Mouse (Mus musculus): ENCODE measurements around the gene Smurf2. TPM values are rescaled to one million over a fixed set of nuclear protein-coding genes. Genes with fewer than 3 reads are reported as not detected.
A peak's percentile ranks its signal among the peaks of the same experiment; 100 is the strongest.

Smurf2 gene
- 10 to 100 TPM; 25.3 to 32.9 (median 28.0) TPM for total RNA-seq (2022)

DNA sequence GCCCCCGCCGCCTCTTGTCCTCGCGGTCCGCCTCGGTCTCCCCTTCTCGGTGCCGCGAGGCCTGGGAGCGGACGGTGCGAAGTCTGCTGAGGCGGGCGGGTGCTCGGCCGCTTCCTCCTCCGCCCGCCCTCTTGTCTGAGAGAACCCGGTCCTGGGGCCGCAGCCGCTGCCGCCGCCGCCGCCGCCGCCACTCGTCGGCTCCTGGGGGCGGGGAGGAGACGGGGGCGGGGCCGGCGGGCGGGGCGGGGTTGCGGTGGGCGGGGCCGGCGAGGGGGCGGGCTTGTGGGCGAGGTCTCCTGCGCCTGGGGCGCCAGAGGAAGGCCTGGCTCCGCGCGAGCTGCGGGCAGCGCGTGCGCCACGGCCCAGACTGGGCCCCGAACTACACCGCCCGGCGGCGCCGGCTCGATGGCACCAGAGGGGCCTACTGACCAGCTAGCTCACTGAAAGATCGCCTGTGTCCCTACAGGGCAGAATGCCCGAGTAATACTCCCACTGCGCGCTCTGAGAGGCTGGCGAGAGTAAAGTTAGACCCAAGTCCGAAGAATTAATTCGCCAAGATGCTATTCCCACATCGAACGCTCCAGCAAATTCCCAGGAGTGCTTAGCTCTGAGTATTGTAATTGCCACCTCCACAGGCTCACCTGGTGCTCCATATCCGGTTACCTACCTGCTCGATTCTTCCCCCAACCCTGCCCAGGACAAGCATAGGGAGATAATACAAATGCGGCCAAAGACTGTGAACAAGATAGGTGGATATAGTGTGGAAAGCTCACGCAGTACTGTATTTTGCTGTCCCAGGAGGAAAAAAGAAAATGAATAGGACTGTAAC, at the start of gene Smurf2:
Gene Smurf2, minus strand, starts transcription at position 165 of the 829 bp plus-strand sequence.
- DNase-seq (ENCODE audit: low spot score in 2 of 2) = peak; percentile 61 to 78

DNA sequence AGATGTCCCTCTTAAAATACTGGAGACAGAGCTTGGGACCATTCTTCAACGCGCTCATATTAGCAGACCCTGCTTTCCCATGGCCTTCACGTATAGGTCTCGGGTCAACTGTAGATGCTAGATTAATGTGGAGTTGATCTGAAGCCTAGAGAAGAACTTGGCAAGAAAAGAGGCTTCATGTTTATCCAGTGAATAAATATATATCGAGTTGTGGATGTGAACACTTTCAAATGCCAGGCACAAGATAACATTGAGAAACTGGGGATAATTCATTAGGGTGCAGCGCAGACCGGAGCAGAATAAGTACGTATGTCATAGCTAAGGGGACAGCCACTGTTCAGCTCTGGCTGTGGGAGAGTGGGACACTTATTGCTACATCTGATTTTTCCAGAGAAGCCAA, 49.3 kb upstream of the Smurf2 start:
- DNase-seq (ENCODE audit: low spot score in 2 of 2) = no peak

- peak; percentile 16 to 50 for DNase-seq (ENCODE audit: low spot score in 2 of 2)
Observed at GRCm38 (mm10) chr11:106967630-106968029, 47.1 kb upstream of the Smurf2 start.

- no peak for DNase-seq (ENCODE audit: low spot score in 2 of 2)
Observed at GRCm38 (mm10) chr11:106965881-106966280, 45.4 kb upstream of the Smurf2 start.

DNA sequence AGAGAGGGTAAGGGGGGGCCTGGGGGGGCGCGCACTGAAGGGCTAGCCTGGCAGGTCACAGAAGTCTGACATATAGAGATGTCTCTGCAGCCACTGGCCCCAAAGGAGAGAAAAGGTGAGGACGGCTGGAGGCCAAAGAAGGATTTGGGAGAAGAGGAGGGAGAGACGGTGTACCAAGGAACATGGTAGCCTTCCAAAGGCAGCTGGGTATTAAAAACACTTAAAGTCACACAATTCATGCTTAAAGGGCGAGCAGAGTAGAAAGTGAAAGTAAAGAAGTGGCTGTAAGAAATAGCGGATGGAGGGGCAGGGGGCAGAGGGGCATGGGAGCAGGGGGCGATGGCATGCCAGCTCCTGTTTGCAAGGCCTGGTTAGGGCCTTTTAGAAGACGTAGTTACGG, 41.8 kb upstream of the Smurf2 start:
- DNase-seq (ENCODE audit: low spot score in 2 of 2) = no peak

DNA sequence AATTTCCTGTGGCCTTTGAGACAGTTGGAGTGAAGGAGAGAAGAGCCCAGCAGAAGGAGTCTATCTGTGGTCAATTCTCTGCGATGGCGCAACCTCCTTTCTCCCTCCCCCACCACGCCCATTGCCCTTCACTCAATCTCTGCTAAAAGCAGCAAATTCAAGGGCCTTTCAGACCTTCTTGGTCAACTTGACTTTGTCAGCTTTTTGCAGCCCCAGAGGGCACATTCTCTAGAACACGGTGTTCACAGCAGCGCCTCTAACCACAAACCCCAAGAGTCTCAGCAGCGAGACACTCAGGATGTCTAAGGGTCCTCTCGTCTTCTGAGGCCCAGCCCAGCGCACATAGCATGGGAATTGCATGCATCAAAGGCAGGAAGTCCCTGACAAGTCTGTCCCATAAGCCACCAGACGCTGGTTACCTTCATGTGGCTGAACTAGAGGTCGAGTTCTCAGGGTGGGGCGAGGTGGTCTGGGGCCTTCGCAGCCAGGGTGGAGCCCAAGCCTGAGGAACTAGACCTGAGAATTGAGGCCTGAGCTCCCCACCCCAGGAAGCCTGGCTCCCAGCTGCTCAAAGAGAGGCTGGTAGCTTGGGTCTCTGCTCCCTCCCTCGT, 41.1 kb upstream of the Smurf2 start:
- DNase-seq (ENCODE audit: low spot score in 2 of 2) = no peak

DNA sequence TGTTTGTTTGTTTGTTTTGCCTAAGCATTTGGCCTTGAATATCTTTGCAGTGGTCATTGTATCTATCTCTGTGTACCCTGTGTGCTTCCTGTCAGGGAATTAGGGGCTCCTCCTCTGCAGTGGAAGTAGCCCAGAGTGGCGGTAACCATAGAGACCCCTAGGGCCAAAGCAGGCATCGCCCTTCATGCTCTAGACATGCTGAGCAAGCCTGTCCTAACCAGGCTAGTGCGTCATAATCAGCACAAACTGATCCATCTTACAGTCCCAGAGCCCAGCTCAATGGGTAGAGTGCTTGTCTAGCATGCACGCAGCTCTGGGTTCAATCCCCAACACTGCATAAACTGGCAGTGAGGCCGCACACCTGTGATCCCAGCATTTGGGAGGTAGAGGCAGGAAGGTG, 38.6 kb upstream of the Smurf2 start:
- no peak for DNase-seq (ENCODE audit: low spot score in 2 of 2)

- DNase-seq (ENCODE audit: low spot score in 2 of 2) = no peak
Observed at GRCm38 (mm10) chr11:106958407-106959071, 38.0 kb upstream of the Smurf2 start.

- DNase-seq (ENCODE audit: low spot score in 2 of 2) = peak; percentile 39 to 66
Observed at GRCm38 (mm10) chr11:106957271-106957980, 36.9 kb upstream of the Smurf2 start.

DNA sequence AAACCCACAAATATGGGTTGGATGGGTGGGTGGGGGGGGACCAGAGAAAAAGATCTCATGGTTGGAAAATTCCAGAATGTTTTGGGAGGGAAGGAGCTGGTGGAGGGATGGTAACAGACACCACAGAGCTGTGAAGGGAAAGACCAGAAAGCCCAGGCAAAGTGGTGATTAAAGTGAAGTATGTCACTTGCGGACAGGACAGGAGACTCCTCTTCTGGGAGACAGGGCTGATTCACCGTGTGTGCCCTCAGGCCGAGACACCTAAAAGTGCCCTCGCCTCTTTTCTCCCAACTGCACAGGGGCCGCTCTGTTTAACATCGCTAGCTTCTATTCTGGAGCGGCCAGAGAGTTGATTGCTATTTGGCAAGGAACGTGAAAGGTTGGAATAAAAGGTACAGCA, 34.1 kb upstream of the Smurf2 start:
- no peak for DNase-seq (ENCODE audit: low spot score in 2 of 2)

DNA sequence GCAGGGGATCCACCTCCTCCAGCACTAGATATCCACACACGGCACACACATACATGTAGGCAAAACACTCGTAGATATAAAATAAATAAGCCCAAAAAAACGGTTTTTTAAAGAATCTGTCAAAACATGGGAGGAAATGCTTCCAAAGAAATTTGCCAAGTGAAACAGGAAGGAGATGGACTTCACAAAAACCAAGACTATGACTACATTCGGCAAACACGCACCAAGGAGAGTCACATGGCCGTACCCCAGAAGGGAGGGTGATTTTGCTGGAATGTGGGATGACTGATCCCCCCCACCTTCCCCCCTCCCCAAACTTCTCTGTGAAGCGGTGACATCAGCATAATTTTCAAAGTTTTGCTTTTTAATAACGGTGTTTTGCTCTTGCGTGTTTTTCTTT, 33.6 kb upstream of the Smurf2 start:
- no peak for DNase-seq (ENCODE audit: low spot score in 2 of 2)

DNA sequence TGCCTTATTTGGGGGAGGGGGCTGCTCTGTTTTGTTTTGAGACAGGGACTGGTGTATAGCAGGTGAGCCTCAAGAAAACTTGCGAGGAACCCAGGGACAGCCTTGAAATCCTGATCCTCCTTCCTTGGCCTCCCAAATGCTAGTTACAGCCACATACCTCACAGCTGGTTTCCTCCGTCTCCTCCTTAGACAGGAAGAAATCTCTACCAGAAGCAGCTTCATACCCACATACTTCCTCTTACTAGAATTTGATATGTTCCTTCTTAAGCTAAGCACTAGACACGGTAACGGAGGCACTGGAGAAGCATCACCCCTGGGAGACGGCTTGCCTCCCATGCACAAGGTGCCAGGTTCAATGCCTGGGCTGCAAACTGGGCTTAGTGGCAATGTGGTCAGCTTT, 16.8 kb upstream of the Smurf2 start:
- no peak for DNase-seq (ENCODE audit: low spot score in 2 of 2)

- DNase-seq (ENCODE audit: low spot score in 2 of 2) = peak; percentile 31 to 52
Observed at GRCm38 (mm10) chr11:106930366-106930765, 9.9 kb upstream of the Smurf2 start.

GRCm38 (mm10) chr11:106928935-106929334, 8.4 kb upstream of the Smurf2 start:
- no peak for DNase-seq (ENCODE audit: low spot score in 2 of 2)

DNA sequence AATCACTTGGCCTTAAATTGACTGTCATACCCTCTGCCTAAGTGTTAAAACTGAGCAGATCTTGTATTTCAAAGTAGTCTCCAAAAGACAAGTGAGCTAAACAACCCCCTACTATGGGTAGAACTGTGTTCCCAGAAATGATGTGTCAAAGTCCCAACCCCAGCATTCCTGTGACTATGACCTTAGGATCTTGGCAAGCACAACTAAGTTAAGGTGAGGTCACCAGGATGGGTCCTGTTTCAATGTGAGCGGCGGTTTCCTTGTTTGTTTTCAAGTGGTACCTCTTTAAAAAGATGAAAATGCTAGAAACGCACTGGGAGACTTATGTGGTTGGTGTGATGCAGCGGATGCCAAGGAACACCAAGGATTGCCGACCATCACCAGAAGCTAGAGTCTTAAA, 7.4 kb upstream of the Smurf2 start:
- DNase-seq (ENCODE audit: low spot score in 2 of 2) = no peak

DNA sequence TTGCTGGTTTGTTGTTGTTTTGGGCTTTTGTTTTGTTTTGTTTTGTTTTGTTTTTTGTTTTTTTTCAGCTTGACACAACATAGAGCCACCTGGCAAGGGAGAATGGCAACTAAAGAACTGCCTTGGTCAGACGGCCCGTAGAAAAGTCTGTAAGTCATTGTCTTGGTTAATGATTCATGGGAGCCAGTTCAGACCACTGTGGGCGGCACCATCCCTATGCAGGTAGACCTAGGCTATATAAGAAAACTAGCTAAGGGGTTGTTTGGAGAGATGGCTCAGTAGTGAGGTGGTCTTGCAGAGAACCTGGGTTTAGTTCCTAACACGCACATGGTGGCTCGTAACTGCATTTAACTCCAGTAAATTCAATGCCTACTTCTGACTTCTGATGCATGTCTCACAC, 6.7 kb upstream of the Smurf2 start:
- DNase-seq (ENCODE audit: low spot score in 2 of 2) = no peak

- DNase-seq (ENCODE audit: low spot score in 2 of 2) = no peak
Observed at GRCm38 (mm10) chr11:106926732-106927131, 6.2 kb upstream of the Smurf2 start.

- peak; percentile 9 to 33 for DNase-seq (ENCODE audit: low spot score in 2 of 2)
Observed at GRCm38 (mm10) chr11:106919612-106920550, 634 bp downstream of the Smurf2 start.

- DNase-seq (ENCODE audit: low spot score in 2 of 2) = no peak
Observed at GRCm38 (mm10) chr11:106918901-106919300, 1.6 kb downstream of the Smurf2 start.

DNA sequence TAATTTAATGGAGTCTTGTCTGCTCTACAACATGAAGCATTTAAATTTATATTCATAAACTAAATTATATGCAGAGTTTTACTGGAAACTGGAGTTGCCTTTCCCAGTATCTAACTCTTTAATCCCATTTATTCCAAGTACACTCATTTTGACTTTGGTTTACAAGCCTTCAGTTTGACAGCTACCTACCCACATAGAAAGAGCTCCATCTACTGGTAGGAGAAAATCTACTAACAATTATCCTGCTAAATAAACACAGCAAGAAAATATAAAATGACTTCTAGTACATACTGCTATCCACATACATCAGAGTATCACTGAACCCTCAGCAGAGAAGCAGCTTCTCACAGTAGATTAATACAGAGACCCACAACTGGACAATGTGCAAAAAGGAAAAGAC, 9.3 kb downstream of the Smurf2 start:
- no peak for DNase-seq (ENCODE audit: low spot score in 2 of 2)

- DNase-seq (ENCODE audit: low spot score in 2 of 2) = no peak
Observed at GRCm38 (mm10) chr11:106908016-106908415, 12.5 kb downstream of the Smurf2 start.

Data from gastrocnemius, adult 8-10 months (tissue).